Mouse (Mus musculus) CD4-positive, CD25-positive, alpha-beta regulatory T cell, adult 4 months (primary cell): ENCODE measurements at regions not wholly inside any gene's neighbourhood (a gene's known extent, or its start where the extent isn't known, plus 50 kb on each side); places are given as distances from the start of the nearest gene placed in this dataset.

Source experiments
- ATAC-seq: one replicate; pipeline ENCODE4 v1.8.0; 2017

DNA sequence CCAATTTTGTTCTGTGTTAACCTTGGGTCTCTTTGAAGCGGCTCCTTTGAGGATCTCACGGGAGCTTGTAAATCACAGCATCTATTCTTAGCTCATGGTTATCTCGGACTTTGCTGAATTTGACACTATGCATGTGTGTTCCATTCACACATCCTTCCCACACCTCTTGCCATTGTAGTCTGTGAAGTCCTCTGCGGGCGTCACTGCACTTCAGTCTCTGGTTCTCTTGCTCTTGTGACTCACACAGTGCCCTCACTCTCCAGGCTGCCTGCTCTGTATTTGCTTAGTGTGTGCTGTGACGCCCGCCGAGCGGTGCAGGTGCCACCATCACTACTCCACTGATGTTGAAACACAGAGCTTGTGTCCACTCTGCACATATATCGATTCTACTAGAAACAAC is 1271.2 kb downstream of the Synb start:
- ATAC-seq = no peak

DNA sequence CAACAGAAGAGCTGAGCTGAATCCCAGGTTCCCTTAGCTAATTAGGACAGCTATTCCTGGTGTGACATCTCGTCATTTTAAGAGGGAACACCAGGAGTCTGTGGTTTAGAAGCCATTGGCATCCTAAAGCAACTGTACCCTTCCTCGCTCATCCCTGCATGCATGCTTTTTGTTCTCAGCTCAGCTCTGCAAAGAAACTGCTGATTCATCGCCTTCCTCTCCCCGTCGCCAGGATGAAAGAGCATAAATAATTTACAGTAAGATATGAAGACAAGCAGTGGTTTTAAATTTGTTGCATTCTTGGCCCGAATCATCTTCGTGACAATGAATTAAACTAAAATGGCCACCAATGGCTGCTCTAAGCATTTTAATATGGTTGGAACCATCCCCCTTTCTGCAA is 1272.9 kb downstream of the Synb start:
- ATAC-seq = no peak

DNA sequence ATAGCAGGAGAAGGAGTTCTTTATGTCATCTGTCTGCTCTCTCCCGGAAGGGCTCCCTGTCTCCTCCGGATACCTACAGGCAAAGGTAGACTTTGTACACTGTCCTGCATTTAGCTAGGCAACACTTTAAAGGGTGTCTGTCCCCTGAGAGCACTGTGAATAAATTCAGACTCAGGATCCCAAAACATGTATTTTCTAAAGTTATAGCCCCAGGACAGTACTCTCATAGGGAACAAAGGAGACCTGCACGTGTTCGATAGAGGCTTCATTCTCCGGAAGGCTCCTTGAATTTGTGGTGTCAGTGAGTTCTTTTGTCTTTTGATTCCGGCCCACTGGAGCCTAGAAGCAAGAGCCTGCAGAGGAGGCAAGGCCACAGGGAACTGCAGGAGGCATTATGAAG is 1273.3 kb downstream of the Synb start:
- ATAC-seq = no peak

DNA sequence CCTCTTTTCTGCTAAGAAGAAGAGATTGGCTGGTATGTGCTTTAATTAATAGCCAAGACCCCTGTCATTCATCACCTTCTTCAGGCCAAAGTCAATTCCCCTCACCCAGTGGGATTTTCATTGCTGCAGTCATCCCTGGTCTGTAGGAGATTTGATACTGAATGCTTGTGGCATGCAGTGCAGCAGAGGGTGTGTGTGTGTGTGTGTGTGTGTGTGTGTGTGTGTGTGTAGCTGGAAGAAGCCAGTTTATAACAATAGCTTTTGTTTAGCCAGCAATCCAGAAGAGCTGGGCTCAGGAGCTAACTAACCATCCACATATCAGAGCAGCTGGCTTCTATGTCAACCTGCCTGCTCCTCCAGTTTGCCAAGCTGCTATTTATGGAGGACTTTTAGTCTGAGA is 1275.4 kb downstream of the Synb start:
- no peak for ATAC-seq

DNA sequence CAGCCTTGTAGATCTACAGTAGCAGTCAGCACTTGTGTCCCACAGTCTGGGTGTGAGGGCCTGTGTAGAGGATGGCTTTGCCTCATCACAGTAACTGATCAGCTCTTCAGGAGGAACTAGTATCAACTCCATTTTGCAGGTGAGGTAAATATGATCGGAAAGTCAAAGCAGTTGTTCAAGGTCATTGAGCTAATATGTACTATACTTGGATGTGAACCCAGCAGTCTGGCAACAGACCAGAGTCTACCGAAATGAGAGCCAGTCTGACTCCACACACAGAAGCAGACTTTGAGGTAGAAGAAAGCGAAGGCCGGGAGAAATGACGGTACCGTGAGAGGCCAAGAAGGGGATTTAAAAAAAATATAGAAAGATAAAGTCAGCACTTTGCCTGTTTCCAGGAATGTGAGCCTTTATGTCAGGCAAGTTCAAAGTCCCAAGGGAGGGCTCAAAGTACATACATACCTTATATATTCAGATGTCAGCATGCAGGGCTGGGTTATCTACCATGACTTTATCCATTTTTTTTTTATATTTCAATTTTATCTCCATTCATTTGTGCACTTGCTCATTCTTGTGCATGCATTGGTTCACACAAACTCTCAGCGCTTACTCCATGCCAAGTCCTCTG is 1297.2 kb downstream of the Synb start:
- no peak for ATAC-seq

DNA sequence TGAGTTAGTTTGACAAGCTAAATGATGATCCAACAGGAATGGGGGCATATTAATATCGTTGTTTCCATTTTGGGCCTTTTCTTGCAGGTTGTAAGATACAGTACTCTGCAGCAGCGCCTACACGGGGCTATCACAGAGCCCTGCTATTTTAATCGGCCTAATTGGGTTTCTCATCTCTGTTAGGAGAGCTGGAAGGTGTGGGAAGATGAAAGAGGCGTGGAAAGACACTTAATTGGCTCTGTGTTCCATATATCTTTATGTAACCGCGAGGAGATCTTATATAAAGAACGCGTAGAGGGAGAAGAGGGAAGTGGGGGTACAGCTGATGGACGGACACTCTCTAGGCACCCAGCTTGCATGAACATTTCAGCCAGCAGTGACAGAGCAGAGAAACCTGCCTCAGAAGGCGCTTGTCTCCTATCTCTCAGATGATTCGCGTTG is 1300.5 kb downstream of the Synb start:
- no peak for ATAC-seq

DNA sequence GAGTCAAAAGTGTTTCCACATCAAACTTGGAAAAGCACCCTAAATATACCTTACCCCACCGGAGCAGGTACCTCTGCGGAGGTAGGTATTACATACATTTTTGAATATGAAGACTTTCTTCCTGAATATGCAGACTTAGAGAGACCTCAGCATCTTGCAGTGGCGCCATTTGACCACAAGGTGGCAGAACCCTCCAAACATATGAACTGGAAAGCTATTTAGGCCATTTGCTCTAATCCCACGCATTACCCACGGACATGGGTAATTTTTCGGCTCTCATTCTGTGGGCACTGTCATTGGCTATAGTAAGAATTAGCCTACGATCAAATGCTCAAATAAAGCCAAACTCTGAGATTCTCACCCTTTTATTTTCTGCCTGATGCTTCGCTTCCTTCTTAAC is 1301.0 kb downstream of the Synb start:
- ATAC-seq = peak; percentile 39

DNA sequence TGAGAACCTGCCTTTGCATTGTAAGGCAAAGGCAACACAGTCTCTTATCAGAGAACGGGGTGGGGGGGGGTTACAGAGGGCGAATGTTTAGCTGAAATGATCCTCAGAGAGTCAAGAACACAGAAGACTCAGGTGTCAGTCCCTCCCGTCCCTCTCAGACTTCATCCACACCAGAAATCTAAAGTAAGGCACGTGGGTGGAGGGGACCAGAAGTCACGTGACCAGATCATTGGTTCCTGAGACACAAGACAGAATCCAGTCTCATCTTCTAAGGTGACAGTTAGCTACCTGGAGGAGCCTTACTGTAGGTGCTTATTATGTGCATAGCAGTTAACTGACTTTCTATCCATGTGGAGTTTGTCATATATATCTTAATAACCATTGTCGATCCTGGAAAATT is 1302.0 kb downstream of the Synb start:
- no peak for ATAC-seq

DNA sequence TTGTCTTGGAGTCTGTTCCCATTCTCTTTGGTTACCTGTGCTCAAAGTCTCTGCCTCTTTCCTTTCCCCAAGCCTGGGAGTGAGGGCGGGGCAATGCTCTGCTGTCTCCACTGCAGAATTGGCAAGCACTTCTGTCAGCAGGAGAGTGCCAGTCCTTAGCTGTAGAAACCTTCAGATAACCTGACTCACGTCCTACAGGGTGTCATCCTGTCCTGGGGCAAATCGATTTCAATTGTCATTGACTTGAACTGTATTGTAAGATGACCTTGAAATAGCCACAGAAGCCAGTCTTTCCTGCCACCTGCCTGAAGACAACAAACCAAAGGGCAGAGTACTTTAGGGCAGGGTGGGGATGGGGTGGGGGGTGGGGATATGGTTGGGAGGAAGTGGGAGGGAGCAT is 1303.8 kb downstream of the Synb start:
- no peak for ATAC-seq
